Mouse (Mus musculus) forebrain, embryonic 10.5 days (tissue): ENCODE data around the gene Sash1. TPM values are rescaled to one million over a fixed set of nuclear protein-coding genes. Genes with fewer than 3 reads are reported as not detected.

Experiments used
- DNase-seq: peaks from one replicate; pipeline ENCODE4 v3.0.0-alpha.2; 2017; ENCODE audit warnings: low spot score; ENCODE audit errors: extremely low spot score
- H3K27ac ChIP-seq: fragments of 300-500 bp; sonication (generic); 2 replicates; pipeline ENCODE4 v1.5.1; 2016; ENCODE audit warnings: mild to moderate bottlenecking
- H3K27me3 ChIP-seq: fragments of 300-500 bp; sonication (generic); 2 replicates; pipeline ENCODE4 v1.6.1; 2016; ENCODE audit warnings: mild to moderate bottlenecking; ENCODE audit not compliant: poor library complexity, severe bottlenecking
- H3K36me3 ChIP-seq: fragments of 300-500 bp; sonication (generic); replicated peaks from 2 replicates; pipeline ENCODE4 v1.6.1; 2016; ENCODE audit warnings: mild to moderate bottlenecking, moderate library complexity
- H3K4me1 ChIP-seq: fragments of 300-500 bp; sonication (generic); 2 replicates; pipeline ENCODE4 v1.6.1; 2016
- H3K4me3 ChIP-seq: fragments of 300-500 bp; sonication (generic); 2 replicates; pipeline ENCODE4 v1.5.1; 2016; ENCODE audit warnings: mild to moderate bottlenecking, moderate library complexity
- H3K9me3 ChIP-seq: fragments of 300-500 bp; sonication (generic); 2 replicates; pipeline ENCODE4 v1.6.1; 2016; ENCODE audit warnings: mild to moderate bottlenecking, moderate library complexity
- WGBS: fragments of 180-500 bp; shearing (Covaris S2); methylation state at CpG from one replicate; pipeline ENCODE4 v1.1.7; 2016; 5-methylcytosine and 5-hydroxymethylcytosine counted together
- polyA plus RNA-seq: library from polyadenylated mRNA; unstranded; fragments of >200 nt; fragmentation: Nextera tagmentation; extraction: Ambion mirVana; gene quantifications from 2 replicates; pipeline ENCODE4 v1.2.1, GENCODE M21; 2016

The Sash1 gene
- polyA plus RNA-seq, 1 experiment from 2014 or later, result 2.8 TPM

DNA sequence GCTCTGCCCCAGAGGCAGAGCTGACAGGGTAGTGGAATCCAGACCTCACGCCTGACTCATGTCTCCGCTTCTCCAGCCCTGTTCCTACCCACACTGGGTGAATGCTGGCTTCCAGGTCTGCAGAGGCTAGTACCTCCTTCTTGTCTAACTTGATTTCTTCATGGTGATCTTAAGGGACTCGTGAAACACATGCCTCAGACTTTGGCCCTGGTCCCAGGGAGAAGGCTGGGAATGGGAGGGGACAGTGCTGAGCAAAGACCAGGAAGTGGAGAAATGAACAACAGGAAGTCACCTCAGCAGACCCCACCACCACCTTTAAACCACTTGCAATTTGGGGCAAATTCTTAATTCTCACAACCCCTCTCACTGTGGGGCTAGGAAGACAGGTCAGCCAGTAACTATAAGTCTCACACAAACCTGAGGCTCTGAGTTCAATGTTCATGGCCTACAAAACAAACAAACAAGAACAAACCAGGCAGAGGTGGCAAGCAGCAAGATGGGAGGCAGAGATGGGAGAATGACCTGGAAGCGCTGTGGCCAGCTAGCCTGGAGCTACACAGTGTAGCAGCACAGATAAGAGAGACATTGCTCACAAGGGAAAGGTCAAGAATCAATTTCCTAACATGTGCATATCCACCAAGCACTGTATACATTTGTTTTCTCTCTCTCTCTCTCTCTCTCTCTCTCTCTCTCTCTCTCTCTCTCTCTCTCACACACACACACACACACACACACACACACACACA is 113.2 kb downstream of the Sash1 start:
- no peaks in the 10 kb centered on the region for H3K4me1 ChIP-seq
- DNase-seq, result no peak
- H3K4me3 ChIP-seq, result no peak overlapping the region
- 90% methylated on average over 4 of the region's 4 CpGs for whole genome bisulfite sequencing
- H3K36me3 ChIP-seq, result peaks cover 39% of the 10 kb centered on the region
- no peak overlapping the region for H3K27ac ChIP-seq
- peaks cover 3% of the 10 kb centered on the region; the same call in 1 of the 2 replicates for H3K9me3 ChIP-seq
- H3K27me3 ChIP-seq, result no peaks in the 10 kb centered on the region

DNA sequence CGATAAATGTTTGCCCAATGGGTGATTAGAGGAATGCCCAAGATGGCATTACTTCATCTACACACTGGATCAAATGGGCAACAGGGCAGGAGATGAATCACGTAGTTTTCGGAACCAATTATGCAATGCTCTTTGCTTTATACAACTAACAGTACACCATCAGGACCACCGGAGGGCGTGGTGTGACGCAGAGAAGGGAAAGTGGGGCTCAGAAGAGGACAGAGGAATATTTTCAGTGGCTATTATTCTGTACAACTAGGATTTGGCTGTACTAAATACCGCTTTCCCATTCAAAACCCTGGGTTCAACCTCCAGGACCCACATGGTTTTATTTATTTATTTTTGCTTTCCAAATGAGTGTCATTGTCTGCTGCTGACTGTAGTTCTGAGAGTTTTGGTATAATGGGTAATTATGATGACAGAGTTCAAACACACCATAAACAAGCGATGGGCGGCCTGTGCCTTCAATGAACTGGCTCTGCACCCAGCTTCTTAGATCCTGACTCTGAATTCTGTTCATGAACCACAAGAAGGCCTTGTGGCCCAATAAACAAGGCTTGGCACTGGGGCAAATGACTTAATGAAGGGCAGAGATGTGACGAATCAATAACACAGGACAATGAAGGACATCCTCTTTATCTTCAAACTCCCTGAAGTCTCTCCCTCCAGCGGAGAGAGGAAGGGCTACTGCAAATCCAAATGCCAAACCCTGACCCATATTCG is 114.8 kb downstream of the Sash1 start:
- WGBS, result 93% methylated on average over 12 of the region's 12 CpGs
- peaks cover 26% of the 10 kb centered on the region for H3K36me3 ChIP-seq
- no peak overlapping the region for H3K27ac ChIP-seq
- no peak for DNase-seq
- no peaks in the 10 kb centered on the region for H3K4me1 ChIP-seq
- H3K27me3 ChIP-seq, result no peaks in the 10 kb centered on the region
- peaks cover 3% of the 10 kb centered on the region; the same call in 1 of the 2 replicates for H3K9me3 ChIP-seq
- no peak overlapping the region for H3K4me3 ChIP-seq

GRCm38 (mm10) chr10:8768654-8769053 is 117.2 kb downstream of the Sash1 start:
- Histone ChIP-seq H3K27ac (no peak overlapping the region), H3K4me1 (peaks cover 4% of the 10 kb centered on the region; the same call in 1 of the 2 replicates), H3K4me3 (no peak overlapping the region), H3K27me3 (no peaks in the 10 kb centered on the region), H3K36me3 (peaks cover 14% of the 10 kb centered on the region), H3K9me3 (peaks cover 3% of the 10 kb centered on the region; the same call in 1 of the 2 replicates)
- 88% methylated on average over 8 of the region's 8 CpGs for WGBS
- DNase-seq, result no peak

- 89% methylated on average over 5 of the region's 5 CpGs for WGBS
- Histone ChIP-seq H3K9me3 (peaks cover 3% of the 10 kb centered on the region; the same call in 1 of the 2 replicates), H3K4me1 (peaks cover 17% of the 10 kb centered on the region), H3K27ac (no peak overlapping the region), H3K36me3 (peaks cover 16% of the 10 kb centered on the region), H3K4me3 (no peak overlapping the region), H3K27me3 (no peaks in the 10 kb centered on the region)
- no peak for DNase-seq
Observed at GRCm38 (mm10) chr10:8767381-8767780, 118.5 kb downstream of the Sash1 start.

- H3K4me1 ChIP-seq, result peaks cover 31% of the 10 kb centered on the region
- H3K27me3 ChIP-seq, result no peaks in the 10 kb centered on the region
- no peak overlapping the region for H3K4me3 ChIP-seq
- no peak for DNase-seq
- no peak overlapping the region for H3K27ac ChIP-seq
- H3K9me3 ChIP-seq, result peaks cover 3% of the 10 kb centered on the region; the same call in 1 of the 2 replicates
- H3K36me3 ChIP-seq, result peaks cover 16% of the 10 kb centered on the region
- 83% methylated on average over 10 of the region's 10 CpGs for WGBS
Observed at GRCm38 (mm10) chr10:8765922-8766522, 119.8 kb downstream of the Sash1 start.

DNA sequence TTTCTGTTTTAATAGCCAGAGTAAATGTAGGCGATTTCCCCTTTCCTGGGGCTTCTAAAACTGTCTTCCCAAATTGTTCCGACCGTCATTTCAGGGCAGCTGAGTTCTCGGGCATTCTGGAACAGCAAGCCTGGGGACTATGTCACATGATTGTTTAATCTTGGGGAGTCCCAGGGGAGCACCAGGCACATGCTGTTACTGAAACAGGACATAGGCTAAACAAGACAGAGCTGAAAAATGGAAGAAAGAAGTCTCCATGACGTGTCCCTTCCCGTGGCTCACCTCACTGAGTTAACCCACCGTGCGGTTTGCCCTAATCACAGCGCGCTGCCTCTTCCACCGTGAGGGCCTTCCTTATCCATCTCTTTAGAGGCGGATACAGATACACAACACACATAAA is 123.1 kb downstream of the Sash1 start:
- Histone ChIP-seq H3K27ac (peak overlapping the region; percentile 83), H3K4me3 (peak overlapping the region; percentile 47), H3K27me3 (no peaks in the 10 kb centered on the region), H3K4me1 (peaks cover 52% of the 10 kb centered on the region), H3K9me3 (no peaks in the 10 kb centered on the region), H3K36me3 (0 out of 2 replicates have a peak, but pooled peaks cover 3% of the 10 kb centered on the region)
- no peak for DNase-seq
- WGBS, result 22% methylated on average over 12 of the region's 12 CpGs

GRCm38 (mm10) chr10:8762209-8762701 is 123.6 kb downstream of the Sash1 start:
- peak overlapping the region; percentile 47 for H3K4me3 ChIP-seq
- WGBS, result 6% methylated on average over 14 of the region's 14 CpGs

DNA sequence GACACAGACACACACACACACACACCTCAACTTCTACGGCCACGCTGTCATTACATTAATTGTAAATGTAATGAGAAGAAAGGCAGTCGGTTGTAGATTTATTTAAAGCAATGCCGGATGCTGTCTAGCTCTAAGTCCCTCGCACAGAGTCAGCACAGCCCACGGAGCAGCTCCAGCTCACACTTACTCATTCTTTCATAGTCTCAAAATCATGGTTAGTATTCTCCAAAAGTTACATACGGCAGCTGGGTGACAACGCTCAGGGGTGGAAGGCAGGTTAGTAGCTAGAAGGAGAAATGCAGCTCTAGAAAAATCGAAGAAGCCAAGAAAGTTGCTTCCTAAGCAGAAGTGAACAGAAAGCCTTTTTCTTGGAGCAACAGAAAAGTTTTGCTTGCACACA is 124.2 kb downstream of the Sash1 start:
- peak overlapping the region; percentile 83 for H3K27ac ChIP-seq

More at GRCm38 (mm10) chr10:8762209-8762701, 123.6 kb downstream of the Sash1 start:
- H3K36me3 ChIP-seq, result 0 out of 2 replicates have a peak, but pooled peaks cover 3% of the 10 kb centered on the region
- H3K27me3 ChIP-seq, result no peaks in the 10 kb centered on the region
- peaks cover 58% of the 10 kb centered on the region for H3K4me1 ChIP-seq
- no peaks in the 10 kb centered on the region for H3K9me3 ChIP-seq
- peak; percentile 61 for DNase-seq
- peak overlapping the region; percentile 83 for H3K27ac ChIP-seq

GRCm38 (mm10) chr10:8760598-8760997 is 125.3 kb downstream of the Sash1 start:
- Histone ChIP-seq H3K36me3 (0 out of 2 replicates have a peak, but pooled peaks cover 3% of the 10 kb centered on the region), H3K27me3 (peaks cover 5% of the 10 kb centered on the region; the same call in 1 of the 2 replicates), H3K27ac (0 out of 2 replicates have a peak overlapping the region, but pooled peaks have one; percentile 83), H3K4me3 (peak overlapping the region; percentile 18; the same call in 1 of the 2 replicates), H3K4me1 (peaks cover 74% of the 10 kb centered on the region), H3K9me3 (no peaks in the 10 kb centered on the region)
- DNase-seq, result no peak
- WGBS, result 47% methylated on average over 4 of the region's 4 CpGs

More for the DNA sequence above, 124.2 kb downstream of the Sash1 start:
- Histone ChIP-seq H3K27me3 (peaks cover 3% of the 10 kb centered on the region; the same call in 1 of the 2 replicates), H3K4me1 (peaks cover 64% of the 10 kb centered on the region), H3K36me3 (0 out of 2 replicates have a peak, but pooled peaks cover 3% of the 10 kb centered on the region), H3K4me3 (peak overlapping the region; percentile 47), H3K9me3 (no peaks in the 10 kb centered on the region)
- WGBS, result 55% methylated on average over 9 of the region's 9 CpGs
- no peak for DNase-seq

GRCm38 (mm10) chr10:8759228-8759627 is 126.6 kb downstream of the Sash1 start:
- Histone ChIP-seq H3K9me3 (no peaks in the 10 kb centered on the region), H3K27ac (no peak overlapping the region), H3K36me3 (peaks cover 7% of the 10 kb centered on the region; the same call in 1 of the 2 replicates), H3K27me3 (peaks cover 5% of the 10 kb centered on the region; the same call in 1 of the 2 replicates), H3K4me1 (peaks cover 70% of the 10 kb centered on the region), H3K4me3 (no peak overlapping the region)
- WGBS, result 89% methylated on average over 7 of the region's 7 CpGs
- no peak for DNase-seq

- 14% methylated on average over 21 of the region's 21 CpGs for WGBS
- Histone ChIP-seq H3K36me3 (peaks cover 10% of the 10 kb centered on the region; the same call in 1 of the 2 replicates), H3K9me3 (no peaks in the 10 kb centered on the region), H3K27ac (peak overlapping the region; percentile 62), H3K4me3 (peak overlapping the region; percentile 33), H3K4me1 (peaks cover 60% of the 10 kb centered on the region), H3K27me3 (peaks cover 5% of the 10 kb centered on the region; the same call in 1 of the 2 replicates)
- DNase-seq, result no peak
Observed at GRCm38 (mm10) chr10:8757429-8757931, 128.4 kb downstream of the Sash1 start.
